Mouse (Mus musculus) brain, adult 2 months (tissue): Measurements from ENCODE around the gene Sag.

Experiments
- DNase-seq: peaks from one replicate; pipeline ENCODE4 v3.0.0; 2011; ENCODE audit warnings: low read depth, low spot score

The Sag gene

DNA sequence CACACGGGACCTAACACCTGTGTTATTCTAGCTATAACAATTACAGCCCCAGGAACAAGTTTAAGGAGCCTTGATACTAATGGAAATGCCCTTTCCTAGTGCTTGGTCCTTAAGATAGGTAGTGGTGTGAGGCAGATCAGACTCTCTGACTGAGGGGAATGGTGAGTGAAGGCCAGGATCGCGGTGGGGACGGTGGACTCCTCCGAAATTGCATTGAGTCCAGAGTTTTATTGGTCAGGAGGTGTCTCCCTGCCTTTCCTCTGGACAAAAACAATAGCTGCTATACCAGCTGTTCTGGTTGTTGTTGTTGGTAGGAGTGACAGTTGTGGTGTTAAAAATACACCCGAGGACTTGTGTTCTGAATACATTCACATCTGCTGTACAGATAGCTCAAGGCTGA, 50.9 kb downstream of the Sag start:
- no peak for DNase-seq

- DNase-seq, result peak; percentile 61
These were observed 51.4 kb downstream of the Sag start for GRCm38 (mm10) chr1:87854851-87855251.

DNA sequence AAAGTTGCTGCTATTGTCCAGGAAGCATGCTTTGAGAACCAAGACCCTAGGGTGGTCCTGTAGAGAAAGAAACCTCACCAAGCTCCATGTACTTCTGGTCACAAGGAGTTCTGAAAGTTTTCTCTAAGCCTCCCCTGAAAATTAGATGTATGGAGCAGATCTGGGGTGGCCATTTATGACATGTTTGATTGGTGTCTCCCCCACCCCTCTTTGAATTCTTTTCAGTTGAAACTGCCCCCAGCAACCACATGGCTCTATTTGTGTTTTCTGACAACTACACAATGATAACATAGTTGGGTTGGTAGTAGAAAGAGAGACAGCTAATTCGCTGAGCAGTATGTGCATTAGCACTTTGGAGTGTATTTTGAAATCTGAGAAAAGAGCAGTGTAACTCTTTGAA, 52.0 kb downstream of the Sag start:
- no peak for DNase-seq

DNA sequence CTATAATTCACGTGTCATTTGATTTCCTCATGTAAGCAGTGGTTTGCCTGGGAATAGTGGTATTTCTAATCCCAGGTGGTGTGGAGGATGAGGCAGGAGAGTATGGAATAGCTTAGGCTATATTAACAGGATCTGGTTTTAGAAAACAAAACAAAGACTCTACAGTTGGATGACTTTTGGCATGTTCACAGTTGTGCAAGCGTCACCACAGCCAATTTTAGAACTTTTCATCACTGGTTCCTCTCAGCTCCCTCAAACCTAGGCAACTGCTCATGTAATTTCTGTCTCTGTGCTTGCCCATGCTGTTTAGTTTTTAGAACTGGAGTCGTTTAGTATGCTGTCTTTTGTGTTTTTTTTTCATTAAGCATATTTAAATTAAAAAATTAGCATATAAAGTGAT, 53.3 kb downstream of the Sag start:
- peak; percentile 81 for DNase-seq

DNA sequence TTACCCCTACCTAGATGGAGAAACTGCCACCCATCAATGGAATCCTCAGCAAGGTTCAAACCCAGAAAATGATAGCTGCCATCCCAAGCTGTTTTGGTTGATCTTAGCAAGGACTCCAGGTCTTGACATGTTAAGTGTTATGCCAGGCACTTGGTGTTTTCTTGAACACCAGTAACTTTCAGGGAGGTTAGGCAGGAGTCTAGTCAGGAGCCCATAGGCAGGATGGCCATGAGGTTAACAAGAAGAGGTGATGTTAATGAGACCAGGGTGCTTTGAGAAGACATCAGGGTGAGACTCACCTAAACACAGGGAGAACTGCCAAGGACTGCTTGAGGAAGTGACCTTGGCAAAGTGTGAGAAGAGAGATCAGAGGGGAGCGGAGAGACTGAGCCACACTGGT, 54.6 kb downstream of the Sag start:
- no peak for DNase-seq

- no peak for DNase-seq
These were observed 55.0 kb downstream of the Sag start for GRCm38 (mm10) chr1:87858529-87858928.

GRCm38 (mm10) chr1:87863602-87864001, 60.1 kb downstream of the Sag start:
- DNase-seq, result peak; percentile 56

DNA sequence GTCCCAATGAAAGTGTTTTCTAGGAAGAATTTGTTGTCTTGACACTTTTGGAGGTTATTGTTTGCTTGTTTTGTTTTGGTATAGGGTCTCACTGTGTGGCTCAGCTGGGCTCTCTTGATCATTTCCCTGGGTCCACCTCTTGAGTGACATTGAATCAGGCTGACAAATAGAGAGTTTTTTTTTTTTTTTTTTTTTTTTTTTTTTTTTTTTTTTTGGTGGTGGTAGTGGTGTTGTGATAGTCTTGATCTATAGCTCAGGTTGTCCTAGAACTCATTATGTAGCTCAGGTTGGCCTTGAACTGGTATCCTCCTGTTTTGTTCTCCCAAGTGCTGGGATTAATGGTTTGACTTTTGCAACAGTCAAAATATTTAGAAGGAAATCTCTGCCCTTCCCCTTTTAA, 61.4 kb downstream of the Sag start:
- no peak for DNase-seq

- peak; percentile 45 for DNase-seq
These were observed 63.2 kb downstream of the Sag start for GRCm38 (mm10) chr1:87866672-87867071.

- DNase-seq, result peak; percentile 83
These were observed 68.1 kb downstream of the Sag start for GRCm38 (mm10) chr1:87871546-87871945.

DNA sequence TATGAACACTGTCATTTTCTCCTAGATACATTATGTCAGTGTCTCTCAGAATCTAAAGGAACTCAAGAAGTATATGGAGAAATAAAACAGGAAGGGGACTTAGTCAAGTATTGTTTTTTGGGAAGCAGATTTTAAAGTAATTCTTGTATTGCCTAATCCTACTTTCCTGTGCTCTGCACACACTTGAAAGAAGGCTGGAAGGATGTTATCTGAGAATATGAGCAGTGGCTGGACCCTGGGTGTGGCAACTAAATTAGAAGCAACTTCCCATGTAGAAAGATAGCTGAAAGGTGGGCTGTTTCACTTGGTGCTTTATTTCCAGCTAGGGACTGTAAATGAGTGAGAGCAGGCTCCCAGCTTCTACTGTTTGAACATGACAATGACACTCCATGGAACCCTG, 69.6 kb downstream of the Sag start:
- DNase-seq, result no peak

DNA sequence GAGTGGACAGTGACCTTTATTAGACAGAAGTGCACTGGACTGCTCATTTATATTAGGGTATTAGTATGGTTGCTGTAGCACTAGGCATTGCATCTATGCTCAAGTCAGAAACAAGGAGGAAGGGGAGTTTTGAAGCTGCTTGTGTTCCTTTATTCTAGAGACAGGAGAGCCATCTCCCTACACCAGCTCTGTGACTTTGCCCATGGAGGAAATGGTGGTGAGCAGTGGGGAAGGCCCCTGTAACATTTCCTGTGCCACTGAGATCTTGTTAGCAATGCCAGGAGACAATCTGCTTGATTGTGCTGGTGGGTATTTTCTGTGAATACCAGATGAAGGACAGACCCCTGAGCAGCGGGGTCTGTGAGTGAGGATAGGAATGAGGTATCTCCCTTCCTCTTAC, 72.6 kb downstream of the Sag start:
- DNase-seq, result no peak

GRCm38 (mm10) chr1:87877552-87878283, 74.2 kb downstream of the Sag start:
- DNase-seq, result no peak

DNA sequence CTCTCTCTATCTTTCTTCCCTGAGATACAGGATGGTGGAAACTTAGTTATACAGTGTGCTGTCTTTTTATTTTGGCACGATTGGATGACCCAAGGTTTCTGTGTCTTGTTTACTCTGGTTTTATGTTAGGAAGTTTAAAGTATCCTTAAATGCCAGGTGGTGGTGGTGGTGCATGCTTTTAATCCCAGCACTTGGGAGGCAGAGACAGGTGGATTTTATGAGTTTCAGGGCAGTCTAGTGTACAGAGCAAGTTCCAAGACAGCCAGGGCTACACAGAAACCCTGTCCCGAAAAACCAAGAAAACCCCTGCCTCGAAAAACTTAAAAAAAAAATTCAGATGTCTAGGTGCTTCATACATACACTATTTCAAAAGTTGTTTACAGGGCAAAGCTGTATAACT, 75.6 kb downstream of the Sag start:
- no peak for DNase-seq

DNA sequence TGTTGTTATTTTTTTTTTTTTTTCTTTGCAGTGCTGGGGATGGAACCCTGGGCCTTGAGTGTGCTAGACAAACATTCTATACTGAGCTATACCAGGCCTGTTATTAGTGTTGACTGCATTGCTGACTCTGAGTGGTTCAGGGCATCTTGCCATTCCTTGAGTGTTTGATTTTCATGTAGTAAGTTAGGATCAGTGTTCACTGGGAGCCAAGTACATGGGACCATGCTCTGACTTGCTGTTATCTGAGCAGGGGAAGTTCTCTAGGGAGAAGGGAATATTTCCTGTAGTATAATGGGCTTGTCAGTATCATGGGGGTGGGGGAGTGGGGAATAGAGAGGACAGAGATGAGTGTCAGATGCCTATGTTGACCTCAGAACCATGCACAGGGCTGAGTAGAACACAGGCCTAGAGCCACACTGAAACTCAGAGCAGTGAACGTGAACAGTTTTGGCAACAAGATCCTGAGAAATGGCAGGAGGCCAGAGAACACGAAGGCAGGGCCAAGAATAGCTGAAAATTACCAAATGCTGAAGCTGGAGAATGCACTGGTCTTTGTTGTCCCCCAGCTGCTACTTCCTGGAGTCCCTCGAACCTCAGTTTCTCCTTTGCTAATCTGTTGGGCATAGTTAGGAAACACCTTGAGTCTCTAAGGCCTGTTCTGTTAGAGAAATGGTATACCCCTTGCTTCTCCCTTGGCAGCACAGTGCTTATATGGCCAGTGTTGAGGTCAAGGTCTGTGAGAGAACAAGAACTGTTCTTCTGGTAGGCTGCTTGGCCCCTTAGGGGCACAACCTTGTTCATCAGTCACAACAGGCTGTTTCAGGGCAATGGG, 76.2 kb downstream of the Sag start:
- DNase-seq, result peak; percentile 93

DNA sequence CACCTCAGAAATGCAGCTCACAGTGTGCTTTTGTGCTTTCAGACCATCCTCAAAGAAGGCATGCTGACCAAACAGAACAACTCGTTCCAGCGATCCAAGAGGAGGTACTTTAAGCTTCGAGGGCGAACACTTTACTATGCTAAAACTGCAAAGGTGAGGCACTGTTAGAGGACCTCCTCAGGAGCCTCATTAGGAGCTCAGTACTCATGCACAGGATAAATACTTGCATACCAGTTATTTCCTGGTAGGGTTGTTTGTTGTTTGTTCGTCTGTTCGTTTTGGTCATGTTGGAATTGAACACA, 76.8 kb downstream of the Sag start:
- DNase-seq, result no peak

- no peak for DNase-seq
These were observed 77.4 kb downstream of the Sag start for GRCm38 (mm10) chr1:87880856-87881255.

- DNase-seq, result no peak
These were observed 78.2 kb downstream of the Sag start for GRCm38 (mm10) chr1:87881726-87882125.

GRCm38 (mm10) chr1:87882554-87882953, 79.1 kb downstream of the Sag start:
- no peak for DNase-seq

DNA sequence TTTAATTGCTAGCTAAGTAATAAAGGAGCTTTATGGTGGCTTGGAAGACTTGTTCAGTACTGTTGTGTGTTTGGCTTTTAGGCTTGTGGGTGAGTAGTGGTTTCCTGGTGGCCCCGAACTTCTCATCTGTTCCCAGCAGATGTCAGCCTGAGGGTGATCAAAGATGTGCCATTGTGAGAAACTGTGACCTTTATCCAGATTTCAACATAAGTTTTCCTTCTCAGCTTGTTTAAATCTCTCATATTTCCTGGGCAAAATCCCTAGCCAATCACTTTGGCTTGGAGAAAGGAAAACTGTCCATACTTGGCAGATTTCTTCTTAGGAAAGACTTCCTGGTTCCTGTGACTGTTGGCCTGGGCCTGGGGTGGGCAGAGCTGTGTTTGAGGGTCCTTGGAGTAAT, 87.5 kb downstream of the Sag start:
- DNase-seq, result no peak

DNA sequence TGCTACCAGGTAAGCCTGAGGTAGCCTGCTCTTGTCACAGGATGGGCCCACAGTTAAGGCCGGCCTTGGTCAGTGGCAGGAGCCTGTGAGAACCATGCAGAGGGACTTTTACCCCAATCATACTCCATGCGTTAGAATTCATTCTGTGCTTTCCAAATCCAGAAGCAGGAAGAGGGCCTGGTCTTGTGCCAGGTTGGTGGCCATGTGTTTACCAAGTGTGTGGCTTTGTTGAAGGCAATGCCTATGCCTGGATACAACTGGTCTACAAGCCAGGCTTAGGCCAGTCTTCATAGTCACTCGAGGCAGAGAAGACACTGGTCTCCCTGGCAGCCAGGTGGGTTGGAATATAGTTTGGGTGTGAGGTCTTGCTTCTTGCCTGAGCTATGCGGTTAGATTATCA, 88.2 kb downstream of the Sag start:
- peak; percentile 66 for DNase-seq

DNA sequence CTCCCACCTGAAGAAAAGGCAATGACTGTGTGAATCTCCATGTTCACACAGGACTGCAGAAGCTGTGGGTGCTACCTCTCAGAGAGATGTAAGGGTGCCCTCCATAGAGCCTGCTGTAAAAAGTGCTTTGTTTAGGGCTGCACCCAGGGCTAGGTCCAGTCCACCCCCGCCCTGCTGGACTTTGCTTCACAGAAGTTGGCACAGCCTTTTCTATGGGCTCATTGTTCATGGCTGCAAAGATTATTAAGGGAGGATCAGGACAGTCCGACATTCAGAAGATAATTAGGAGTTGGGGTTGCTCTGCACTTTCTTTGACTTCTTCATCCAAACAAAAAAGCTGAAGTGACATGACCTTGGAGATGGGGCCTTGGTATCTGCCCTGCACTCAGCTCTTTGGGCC, 89.0 kb downstream of the Sag start:
- DNase-seq, result peak; percentile 66

- no peak for DNase-seq
These were observed 89.9 kb downstream of the Sag start for GRCm38 (mm10) chr1:87893414-87893813.
